Mouse (Mus musculus) lung, postnatal 0 days (tissue): ENCODE results near the gene Esrp2.

ENCODE experiments used
- CTCF ChIP-seq: IDR thresholded peaks from 2 replicates; pipeline ENCODE4 v1.5.1; 2016; ENCODE audit warnings: antibody characterized with exemption, mild to moderate bottlenecking
- EP300 ChIP-seq: IDR thresholded peaks from 2 replicates; pipeline ENCODE4 v1.6.1; 2016; ENCODE audit warnings: antibody characterized with exemption, mild to moderate bottlenecking, control low read depth

- TF ChIP-seq CTCF (no peak), EP300 (no peak)
Measured at GRCm38 (mm10) chr8:106102321-106102720, 34.5 kb downstream of the Esrp2 start.
